Mouse (Mus musculus) spleen, postnatal 10 days (tissue): ENCODE data around the gene Rassf5.

Experiments used
- DNase-seq, 2 experiments: peaks; one replicate each; pipeline ENCODE4 v3.0.0; 2021 to 2022; ENCODE audit warnings: low spot score in 2 of 2

The Rassf5 gene

DNA sequence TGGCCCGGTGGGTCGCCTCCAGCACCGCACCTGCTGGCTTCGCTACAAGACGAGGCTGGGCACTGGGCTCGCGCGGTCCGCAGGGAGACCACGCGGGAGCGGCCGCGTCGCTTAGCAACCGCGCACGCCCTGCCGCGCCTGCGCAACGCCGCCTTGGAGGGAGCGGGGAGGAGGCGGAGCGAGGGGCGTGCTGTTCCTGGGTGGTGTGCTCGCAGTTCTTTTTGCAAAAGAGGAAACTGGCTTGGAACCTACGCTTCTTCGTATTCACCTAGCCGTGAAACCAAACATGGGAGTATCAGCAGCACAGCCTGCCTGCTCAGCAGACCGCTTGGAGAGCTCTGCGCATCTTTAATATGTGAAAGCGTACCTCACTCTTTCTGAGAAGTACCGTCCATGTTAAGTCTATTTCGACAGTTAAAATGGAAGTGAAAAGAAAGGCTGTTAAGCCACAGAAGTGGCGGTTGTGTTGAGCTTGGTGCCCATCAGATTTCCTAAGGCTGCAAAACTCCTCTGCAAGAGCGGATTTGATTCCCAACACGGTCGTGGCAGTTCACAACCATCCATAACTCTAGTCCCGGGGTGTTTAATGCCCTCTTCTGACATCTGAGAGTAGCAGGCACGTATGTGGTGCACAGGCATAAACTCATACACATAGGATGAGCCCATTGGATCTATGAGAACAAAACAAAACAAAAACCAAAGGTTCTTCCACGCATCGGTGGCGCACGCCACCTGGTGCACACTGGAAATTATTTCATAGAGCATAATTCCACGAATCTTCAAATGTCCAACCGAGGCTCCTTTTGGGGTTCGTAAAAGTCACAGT lies 106.7 kb downstream of the Rassf5 start, which contains the start of gene Dyrk3:
Gene Dyrk3, minus strand, starts transcription at position 150 of the 826 bp plus-strand sequence.
- peak; percentile 89 to 95 for DNase-seq

GRCm38 (mm10) chr1:131137717-131138118 lies 107.3 kb downstream of the Rassf5 start:
- DNase-seq: peak in 1 of 2 experiments; percentile 60

DNA sequence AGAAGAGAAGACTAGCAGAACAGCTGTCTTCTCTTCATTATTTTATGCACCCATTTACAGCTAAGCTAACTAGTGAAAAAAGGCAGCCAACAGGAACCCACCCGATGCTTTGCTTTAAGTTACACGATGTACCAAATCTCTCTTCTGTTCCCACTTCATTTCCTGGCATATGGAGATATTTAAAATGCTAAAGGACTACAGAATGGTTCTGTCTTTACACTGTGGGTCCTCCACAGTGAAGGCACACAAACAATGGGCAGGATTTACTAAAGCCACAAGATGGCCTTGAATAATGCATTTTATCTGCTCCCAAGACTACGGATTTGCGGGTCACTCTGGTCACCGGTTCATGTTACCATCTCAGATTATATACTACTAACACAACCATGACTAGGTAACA lies 107.9 kb downstream of the Rassf5 start:
- no peak for DNase-seq

- peak in 1 of 2 experiments; percentile 34 for DNase-seq
These were observed 109.0 kb downstream of the Rassf5 start for GRCm38 (mm10) chr1:131135960-131136629.

DNA sequence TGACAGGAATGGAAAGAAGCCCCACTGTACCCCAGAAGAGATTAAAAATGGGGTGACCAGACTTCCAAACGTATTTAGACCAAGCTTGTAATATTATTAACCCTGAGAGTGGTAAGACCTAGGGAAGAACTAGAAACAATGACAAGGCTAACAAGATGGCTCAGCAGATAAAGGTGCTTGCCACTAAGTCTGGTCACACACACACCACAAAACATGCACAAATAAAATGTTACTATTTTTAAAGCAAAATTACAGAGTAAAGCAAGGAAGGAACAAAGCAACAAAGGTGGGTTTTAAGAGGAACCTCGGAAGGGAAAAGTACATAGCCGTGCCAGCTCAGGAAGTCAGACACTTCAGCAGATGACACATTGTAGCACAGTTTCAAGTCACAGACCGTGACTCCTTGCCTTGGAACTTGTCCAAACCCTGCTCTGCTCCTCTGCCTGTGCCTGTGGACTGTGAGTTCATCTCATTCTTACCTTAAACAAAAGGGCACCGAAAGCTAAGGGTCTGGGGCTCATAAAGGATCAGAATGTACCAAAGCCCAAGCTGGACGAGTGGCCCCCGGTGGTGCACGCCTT lies 110.0 kb downstream of the Rassf5 start:
- peak in 1 of 2 experiments; percentile 65 for DNase-seq

GRCm38 (mm10) chr1:131134231-131134630 lies 110.8 kb downstream of the Rassf5 start:
- no peak for DNase-seq
